Mouse (Mus musculus) spleen, adult 2 months (tissue): Measurements from ENCODE around the gene Raver1.
"Not testable (repeated sequence)": the region's sequence is repeated elsewhere in the genome, so short reads cannot be mapped to it uniquely, and the experiment has no call there.

ENCODE experiments used
- CTCF ChIP-seq: fragments of 200-500 bp; IDR thresholded peaks from 2 replicates; pipeline ENCODE4 v1.5.1; 2011; ENCODE audit warnings: mild to moderate bottlenecking, inconsistent platforms; ENCODE audit not compliant: insufficient read depth, insufficient read length, insufficient replicate concordance; ENCODE audit errors: extremely low read depth
- POLR2A ChIP-seq: fragments of 200-500 bp; IDR thresholded peaks from 2 replicates; pipeline ENCODE4 v1.6.1; 2011; ENCODE audit warnings: low read depth, low read length, inconsistent platforms

GRCm38 (mm10) chr9:21044785-21045184, 47.0 kb downstream of the Raver1 start:
- TF ChIP-seq POLR2A, CTCF: not testable (repeated sequence)
